Mouse (Mus musculus) hindlimb bud, embryonic 11.5 days (tissue): ENCODE measurements around the gene Pkd2l1.

Experiments
- DNase-seq: peaks from one replicate; pipeline ENCODE4 v3.0.0-alpha.2; 2012; ENCODE audit warnings: low read depth, low spot score; ENCODE audit errors: extremely low spot score

The Pkd2l1 gene

DNA sequence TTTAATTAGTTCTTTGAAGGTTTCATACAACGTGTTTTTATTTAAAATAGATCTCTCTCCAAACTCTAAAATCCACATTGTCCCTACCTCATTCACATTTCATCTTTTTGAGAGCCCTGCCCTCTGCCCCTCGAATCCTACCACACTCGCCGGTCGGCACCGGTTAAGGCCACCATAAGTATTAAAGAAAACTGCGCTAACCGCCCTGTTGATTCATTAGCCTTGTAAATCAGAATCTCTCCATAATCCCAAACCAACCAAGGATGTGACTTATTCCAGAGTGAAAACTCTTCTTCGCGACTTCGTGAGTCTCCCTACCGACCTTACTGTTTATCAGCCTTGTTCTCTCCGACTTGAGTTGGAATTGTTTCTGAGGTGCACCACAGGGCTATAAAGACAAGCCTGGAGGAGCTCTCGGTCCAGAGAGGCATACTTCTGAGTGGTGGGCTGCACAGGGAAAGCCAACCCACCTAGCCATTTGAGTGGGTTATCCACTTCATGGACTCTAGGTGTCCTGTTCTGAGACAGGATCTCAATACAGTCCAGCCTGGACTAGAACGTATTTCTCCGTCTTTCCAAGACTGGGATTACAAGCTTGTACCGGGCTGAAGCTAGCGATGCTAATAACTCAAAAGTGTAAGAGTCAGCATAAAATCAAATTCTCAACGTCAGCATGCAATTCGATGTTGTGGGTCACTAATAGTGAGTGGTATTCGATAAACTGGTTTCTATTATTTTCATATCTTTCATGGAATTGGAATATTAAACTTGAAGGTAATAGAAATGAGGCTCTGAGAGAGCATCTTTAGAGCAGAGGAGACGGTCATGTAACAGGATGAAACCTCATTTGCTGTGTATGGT, 84.4 kb downstream of the Pkd2l1 start:
- no peak for DNase-seq

DNA sequence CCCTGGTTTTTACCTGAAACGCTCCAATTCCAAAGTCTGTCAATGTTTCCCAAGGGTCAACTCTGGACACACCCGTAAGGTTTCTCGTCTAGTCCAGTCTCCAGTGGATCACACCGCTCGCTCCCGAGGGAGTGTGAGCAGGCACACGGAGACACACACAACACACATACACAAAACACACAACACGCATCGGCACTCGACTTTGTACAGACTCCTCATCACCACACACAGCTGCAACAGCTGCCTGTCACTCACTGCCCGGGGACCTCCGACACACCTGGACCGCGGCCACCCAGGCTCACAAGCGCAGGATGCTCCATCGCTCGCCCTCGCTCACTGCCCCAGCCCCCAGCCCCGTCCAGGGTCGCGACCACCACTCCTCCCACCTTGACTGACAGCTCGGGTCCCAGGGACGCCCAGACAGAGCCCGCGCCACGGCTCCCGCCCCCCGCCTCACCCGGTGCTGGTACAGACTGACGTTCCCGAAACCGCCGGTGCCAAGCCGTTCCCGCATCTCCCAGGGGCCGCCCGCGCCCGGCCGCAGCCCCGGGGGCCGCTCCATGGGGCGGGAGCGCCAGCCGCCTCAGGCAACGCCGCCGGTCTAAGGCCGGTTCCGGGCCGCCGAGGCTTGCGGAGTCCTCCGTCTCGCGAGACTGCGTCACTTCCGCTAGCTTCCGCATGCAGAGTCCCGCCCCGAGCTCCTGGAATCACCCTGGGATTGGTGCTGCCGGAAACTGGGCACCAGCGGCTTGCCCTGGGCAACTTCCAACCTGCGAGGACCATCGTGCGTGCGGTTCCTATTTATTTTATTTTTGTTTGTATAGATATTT, 85.2 kb downstream of the Pkd2l1 start, which contains the start of gene Chuk:
Gene Chuk, minus strand, starts transcription at position 650 of the 830 bp plus-strand sequence.
- DNase-seq = peak; percentile 79

DNA sequence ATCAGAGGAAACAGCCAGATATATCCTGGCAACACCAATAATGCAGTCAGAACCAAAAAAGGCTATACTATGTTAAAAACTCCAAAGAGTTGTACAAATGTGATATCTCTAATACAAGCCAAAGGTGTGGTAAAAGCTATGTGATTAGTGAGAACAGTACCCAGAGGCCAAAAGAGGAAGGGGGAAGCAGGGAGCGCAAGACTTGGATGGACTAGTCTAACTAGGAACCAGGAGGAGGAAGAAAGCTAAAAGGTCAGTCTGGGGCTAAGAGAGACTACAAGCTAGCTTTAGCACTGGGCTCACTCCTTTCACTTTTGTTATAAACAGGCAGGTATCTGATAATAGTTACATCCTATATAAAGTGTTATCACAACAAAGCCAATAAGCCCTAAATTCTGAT, 87.8 kb downstream of the Pkd2l1 start:
- DNase-seq = no peak

DNA sequence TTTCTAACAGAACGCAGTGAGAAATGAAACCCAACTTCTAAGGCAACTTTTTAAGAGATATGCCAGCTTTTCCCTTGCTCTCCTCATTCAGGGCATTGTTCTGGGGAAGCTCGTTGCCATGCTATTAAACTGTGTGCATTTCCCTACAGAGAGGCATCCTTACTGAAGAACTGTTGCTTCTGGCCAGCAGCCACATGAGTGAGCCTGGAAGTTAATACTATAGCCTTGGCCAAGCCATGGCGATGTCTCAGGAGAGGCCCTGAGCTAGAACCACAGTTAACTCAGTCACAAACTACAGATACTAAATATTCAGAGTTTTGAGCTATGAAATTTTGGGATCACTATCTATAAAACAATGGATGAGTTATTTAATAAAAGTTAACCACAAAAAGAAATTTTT, 89.2 kb downstream of the Pkd2l1 start:
- DNase-seq = no peak

DNA sequence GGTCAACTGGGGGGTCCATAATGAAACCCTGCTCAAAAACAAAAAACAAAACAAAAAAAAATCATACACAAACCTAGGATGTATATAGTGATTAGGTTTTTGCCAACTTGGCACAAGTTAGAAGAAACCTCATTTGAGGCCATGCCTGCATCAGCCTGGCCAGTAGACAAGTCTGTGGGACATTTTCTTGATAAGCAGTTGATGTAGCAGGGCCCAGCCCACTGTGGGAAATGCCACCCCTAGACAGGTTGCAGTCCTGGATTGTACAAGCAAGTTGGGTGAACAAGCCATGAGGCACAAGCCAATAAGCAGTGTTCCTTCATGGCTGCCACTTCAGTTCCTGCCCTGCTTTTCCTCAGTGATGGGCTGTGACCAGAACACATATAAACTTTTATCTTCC, 91.4 kb downstream of the Pkd2l1 start:
- no peak for DNase-seq
